Mouse (Mus musculus) adrenal gland (tissue): ENCODE measurements at regions not wholly inside any gene's neighbourhood (a gene's known extent, or its start where the extent isn't known, plus 50 kb on each side); places are given as distances from the start of the nearest gene placed in this dataset.
"Not testable (repeated sequence)": the region's sequence is repeated elsewhere in the genome, so short reads cannot be mapped to it uniquely, and the experiment has no call there.

ENCODE experiments used
- intact Hi-C: fragments of 180-260 bp; cut with DNase I; formaldehyde crosslinking; loops from one replicate; pipeline ENCODE4 v1.15.1; 2025

DNA sequence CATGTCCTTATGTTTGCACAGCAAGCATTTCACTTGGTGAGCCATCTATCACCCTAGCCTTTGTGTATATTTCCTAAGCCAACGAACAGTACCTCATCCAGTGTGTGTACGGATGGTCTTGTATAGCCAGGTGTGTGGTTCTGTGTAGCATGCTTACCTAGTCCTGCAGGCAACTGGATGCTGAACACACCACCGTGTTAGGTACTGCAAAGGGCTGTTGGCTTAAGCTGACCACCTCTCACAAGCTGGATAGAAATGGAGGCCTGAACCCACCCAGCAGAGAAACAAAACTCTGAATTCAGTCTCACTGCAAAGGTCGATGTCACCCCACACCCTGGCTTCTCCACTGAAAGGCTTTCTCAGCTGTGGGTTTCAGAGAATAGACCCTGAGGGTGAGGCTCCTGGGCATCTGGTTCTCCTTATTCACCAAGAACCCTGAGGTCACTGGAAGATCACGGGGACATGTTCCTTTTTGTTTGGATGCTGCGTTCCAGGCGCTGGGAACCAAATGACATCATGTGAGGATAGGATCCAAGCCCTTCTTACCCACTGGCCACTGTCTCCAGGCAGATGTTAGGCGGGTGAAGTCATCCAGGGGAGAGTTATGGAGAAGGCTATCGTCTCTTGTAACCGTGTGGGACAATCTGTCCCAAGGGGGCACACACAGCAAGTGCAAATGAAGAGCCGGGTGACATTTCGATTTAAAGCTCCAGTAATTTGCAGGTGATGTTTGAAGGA lies 161.8 kb downstream of the Tomm20 start:
- intact Hi-C loops: no loop called here

DNA sequence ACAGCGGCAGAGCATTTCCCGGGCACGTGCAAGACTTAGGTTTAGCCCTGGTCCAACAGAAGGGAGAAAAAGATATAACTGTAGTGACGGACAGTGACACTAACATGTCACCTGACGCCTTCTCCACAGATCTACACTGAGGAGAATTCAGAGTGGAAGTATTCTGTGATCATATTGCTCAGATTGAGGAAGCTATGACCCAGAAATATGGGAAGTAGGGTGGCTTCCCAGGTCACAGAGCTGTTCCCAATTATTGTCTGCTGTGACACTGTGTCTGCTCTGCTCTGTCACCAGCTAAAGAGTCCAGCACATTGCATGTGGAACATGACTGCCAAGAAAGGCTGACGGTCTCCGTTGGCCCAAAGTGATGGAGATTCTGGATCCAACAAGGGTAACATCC lies 167.0 kb downstream of the Tomm20 start:
- intact Hi-C loops: no loop called here

DNA sequence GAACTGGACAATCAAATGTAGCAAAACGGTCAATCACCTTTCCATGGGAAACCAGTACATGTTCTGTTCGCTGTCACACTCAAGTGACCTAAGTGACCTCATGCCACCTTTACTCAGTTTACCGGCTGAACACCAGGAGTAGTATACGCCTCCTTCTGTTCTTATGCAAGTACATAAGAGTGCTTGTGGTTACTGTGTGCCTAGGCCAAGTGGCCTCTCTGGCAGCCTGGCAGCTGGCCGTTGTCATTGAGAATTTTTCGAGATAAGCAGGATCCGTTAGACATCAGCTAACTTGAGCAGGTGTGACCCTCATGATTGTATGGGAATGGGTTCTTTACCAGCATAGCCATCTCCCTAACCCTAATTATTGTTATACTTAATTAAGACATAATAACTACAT lies 167.5 kb downstream of the Tomm20 start:
- intact Hi-C loops: no loop called here

DNA sequence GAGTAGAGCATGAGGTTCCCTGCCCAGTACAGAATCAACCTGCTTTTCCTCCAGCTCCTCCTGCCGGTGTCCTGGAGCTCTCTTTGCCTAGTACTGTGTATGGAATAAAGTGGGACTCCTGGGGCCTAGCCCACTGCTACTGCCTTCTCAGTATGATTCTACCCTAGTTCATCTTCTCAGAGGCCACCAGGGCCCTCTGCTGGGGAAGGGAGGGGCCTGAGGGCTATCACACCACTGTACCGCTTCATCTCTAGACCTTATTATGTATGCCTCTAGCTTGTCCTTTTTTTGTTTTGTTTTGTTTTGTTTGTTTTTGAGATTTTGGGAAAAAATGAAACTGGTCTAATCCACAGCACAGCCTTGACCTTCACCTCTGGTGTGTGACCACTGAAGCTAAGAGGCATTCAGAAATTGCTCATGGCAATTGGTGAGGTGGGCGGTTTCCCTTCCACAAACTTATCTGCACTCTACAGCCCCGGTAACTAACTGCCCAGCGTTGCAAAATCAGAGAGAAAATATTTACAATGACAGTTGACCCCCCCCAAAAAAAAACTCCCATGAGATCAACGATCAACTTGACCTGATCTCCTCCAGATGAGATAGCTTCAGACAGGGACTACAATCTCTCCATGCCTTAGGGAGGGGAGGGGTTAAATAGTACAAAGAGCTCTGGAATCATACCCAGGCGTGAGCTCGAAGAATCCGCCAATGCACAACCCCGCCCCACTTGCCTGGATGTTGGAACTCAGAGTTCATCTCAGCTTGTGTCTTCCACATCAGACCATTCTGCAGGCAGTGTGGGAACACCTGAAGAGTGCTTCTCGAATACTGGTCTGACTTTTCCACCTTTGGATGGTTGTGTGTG lies 168.8 kb downstream of the Tomm20 start:
- intact Hi-C loops: no loop called here

DNA sequence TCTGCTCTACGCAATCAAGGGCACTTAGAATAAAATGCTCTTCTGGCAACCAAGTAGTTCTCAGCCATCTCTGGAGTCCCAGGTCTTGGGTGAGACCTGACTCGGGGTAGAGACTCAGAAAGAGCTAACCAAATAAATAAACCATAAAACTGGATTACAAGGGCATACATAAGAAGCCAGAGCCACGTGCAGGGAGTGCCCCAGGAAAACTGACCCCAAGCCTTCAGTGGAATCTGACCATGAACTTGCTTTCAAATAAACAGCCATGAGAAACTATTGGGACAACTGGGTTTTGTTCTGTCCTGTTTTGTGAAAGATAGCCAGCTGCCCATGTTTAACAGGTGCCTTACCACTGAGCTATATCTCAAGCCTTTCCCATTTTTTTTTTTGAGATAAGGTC lies 170.3 kb downstream of the Tomm20 start:
- intact Hi-C loops: no loop called here

DNA sequence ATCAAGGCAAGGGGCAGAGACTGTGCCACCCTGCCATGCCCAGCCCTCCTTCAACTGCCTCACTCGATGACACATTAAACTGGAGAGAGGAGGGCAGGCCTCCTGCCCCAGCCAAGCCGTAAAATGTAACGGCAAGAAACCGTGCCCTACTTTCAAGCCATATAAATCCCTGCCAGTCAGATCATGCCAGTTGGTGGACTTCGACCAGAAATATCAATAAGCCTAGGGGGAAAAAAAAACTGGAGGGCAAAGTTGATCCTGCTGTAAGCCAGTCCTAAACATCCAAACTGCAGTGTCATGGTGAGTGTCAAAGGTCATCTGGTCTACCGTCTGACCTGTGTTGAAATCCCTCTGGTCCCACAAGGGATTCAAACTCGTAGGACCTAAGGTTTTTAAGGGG lies 170.8 kb downstream of the Tomm20 start:
- intact Hi-C loops: no loop called here

DNA sequence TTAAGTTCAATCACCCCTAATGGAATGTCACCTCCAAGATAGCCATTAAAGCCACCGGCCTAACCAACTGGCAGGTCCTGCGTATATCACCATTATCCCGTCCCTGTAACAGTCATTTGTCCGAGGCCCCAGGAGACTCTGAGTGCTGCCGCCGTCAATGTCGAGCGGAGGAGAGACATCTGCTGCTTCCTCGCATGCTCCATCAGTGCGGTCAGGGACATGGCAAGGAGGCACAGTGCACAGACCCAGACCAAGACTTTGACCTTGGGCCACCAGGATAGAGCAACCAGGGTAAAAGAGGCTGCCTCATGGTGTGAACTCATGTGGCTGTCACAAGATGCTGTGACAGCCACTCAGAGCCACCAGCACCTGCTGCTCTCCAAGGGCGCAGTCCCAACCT lies 172.9 kb downstream of the Tomm20 start:
- intact Hi-C loops: no loop called here

DNA sequence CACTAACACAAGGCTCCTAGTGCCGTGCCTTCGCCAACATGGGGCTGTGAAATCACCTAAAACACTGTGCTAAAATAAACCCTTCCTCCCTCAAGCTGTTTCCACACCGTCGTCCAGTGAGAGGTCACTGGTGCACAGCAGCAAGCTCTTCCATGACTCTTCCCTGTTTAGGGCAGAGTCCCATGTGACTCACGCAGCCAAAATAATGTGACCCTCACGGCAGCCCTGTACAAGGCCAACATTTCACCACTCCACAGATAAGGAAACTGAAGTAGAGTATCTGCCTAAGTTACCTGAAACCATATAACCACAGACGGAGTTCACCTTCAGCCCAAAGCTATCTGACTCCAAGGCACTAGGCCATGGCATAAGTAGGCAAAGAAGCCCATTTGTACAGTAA lies 173.4 kb downstream of the Tomm20 start:
- intact Hi-C loops: no loop called here

DNA sequence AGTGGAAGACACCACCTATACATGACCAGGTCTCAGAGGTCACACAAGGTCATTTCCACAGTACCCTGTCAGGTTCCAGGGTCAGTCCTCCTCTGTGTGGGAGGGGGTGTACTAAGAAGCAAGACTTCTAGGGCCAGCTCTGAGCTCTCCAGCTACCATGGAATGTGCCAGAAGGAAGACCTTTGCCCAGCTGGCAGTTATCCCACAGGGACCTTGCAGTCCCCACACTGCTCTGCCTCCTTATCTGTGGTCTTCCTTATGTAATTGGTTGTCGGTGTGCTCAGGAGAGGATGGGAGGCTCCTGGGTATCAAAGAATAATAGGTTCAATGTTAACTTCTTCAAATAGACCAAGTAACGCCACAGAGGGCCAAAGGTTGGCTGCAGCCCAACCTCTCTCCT lies 175.3 kb downstream of the Tomm20 start:
- intact Hi-C loops: not testable (repeated sequence)

DNA sequence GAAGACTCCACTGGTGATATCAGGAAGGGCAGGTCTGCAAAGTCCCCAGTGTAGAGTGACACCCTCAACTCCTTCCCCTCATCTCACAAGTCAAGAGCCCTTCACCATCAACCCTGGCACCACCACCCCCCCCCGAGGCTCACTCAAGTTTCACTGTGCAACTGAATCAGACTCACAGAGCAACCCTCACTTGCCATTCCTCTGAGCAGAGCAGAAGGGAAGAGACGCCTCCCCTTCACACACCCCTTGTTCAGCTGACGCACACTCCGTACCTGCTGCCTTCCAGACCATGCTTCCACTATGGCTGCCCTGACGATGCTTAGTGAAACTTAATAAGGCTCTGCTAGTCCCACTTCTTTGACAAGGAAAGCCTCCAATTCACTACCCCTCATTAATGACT lies 174.4 kb upstream of the Irf2bp2 start:
- intact Hi-C loops: no loop called here

DNA sequence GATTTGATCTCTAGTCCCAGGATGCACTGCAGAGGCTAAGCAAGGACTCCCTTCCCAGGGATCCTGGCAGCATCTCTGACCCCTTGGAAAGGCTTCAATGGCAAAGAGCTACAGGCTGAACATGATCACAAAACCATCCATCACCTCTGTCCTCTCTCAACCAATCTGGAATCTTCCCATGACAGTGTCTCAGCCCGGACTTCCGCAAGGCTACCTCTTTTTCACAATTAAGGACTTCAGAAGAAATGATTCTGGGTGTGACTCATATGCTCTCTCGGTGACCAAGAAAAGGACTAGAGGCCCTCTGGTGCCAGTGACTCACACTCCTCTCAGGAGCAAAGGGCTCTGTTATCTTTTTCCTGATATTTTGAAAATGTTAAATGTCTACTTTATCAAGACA lies 173.6 kb upstream of the Irf2bp2 start:
- intact Hi-C loops: no loop called here

DNA sequence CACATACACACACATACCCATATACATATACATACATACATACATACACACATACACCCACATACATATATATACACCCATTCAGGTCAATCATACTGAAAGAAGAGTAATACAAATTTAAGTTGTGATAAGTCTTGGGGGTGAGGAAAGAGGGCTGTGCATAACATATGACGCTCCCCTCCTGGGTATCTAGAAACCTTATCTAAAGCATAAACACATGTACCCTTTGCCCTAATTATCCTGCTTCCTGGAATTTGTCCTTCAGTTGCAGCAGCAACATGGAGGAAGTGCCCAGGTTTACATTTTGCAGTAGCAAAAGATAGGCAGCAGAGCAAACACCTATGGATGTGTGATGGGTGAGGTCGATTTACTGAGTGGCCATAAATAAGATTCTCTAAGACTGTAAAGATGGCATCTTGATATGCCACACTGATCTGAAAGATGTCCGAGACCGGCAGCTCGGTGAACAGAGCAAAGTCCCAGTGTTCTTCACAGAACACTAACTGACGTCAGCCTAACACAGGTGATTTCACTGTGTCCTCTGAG lies 172.0 kb upstream of the Irf2bp2 start:
- intact Hi-C loops: no loop called here

DNA sequence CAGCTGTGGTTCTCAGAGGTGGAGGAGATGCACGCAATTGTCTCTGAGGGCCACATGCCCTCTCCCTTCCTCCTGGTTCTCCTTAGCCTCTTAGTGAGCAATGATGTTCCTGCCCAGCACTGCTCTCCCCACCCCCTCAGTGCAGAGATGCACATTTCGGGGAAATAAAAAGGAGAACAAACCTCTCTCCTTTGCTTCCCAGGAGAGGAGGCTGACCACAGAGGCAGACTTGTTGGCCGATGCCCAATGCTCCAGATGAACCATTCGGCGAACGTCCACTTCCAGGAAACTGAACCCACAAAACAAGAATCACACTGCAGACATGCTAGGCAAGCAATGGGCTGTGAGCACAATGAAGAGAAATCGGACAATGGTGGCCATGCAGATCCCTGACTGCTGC lies 169.8 kb upstream of the Irf2bp2 start:
- intact Hi-C loops: no loop called here

DNA sequence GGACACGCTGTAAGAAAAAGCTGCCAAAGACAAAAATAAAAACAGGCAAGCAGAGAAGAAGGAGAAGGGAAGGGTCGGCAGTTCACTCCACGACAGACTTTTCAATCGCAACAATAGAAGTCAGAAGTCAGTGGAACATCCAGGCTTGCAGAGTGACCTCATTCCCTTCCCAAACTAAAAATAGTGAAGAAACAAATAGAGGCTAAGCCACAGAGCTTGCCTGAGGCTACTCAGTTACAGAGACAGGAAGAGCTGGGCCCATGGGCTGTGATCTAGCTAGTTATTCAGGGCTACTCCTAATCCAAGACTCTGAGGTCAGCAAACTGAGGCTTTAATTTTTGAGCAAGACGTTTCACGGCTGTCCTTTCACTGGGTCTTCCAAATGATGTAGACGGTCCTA lies 165.9 kb upstream of the Irf2bp2 start:
- intact Hi-C loops: no loop called here

DNA sequence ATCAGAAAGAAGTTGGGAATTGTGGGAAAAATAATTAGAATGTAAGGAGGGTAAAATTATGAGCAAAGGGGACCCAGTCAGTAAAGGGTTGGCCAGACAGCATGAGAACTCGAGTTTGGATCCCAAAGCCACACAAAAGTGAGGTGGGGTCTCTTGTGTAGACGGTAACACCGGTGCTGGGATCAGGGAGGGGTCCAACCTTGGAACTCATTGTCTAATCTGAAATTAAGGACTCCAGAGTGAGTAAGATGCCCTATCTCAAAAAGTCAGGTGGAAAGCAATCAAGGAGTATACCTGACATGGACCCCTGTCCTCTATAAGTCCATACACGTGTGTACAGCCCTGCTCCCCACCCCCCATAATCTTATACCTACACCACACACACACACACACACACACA lies 165.2 kb upstream of the Irf2bp2 start:
- intact Hi-C loops: no loop called here

DNA sequence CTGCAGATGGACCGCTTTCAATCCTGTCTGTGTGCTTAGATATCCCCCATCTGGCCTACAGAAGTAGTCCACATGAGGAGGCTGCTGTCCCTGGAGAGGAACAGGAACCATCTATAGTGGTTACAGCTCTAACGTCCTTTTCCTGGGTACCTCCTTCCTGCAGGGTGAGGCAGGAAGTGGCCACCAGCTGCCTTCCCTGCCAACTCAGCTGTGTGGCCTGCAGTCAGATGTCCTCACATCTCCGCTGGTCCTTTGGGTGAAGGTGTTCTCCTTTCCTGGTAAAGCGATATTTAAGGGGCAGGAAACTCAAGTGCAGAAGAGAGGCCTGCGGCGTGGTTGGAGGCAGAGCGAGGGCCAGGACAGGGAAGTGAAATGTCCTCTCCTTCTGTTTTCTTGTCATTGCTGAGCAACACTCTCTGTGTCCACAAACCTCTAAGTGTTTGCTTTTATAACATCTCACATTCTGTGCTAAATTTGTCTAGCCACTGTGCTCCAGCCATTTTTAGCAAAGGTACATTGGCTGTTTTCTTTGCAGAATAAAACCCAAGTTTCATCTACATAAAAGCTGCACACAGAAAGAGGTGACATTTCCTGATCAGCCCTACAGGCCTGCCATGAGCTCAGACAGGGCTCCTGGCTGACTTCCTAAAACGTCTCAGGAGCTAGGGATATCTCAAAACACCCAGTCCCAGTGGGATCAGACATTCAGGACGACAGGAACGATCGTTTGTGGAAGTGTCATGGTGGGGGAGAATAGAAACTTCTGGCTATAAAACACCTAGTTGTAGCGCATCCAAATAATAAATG lies 164.4 kb upstream of the Irf2bp2 start:
- intact Hi-C loops: no loop called here

DNA sequence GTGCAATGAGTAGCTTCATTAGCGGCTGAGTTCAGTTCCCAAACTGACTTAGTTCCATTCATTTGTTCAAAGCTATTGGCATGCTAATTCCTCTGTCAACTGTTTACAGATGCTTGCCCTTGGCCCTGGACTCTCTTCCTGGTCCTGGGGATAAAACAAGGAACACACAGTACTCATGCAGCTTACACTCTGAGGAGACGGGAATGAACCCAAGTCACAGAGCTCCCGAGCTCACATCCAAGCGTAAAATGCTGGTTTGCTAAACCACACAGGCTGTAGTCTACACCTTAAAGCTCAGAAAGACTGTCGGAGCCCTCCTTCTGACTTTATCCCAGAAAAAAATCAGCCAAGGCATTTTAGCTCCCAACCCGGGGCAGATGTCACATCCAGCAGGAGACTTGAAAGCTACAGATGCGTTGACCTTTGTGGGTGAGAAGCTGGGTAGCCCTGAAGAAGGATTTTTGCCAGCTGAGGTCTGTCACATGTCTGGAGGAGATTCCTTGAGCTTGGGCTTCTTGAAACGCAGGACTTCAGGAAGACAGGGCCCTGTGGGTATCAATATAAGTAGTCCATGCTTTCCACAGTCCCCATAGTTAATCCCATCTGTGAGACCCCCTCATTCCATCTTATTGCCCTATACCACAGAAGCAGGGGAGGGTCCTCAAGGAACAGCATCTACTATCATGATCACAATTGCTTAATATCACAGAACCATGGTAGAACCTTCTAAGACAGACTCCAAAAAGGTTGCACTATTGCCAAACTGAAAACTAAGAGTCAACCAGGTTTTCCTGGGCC lies 162.7 kb upstream of the Irf2bp2 start:
- intact Hi-C loops: no loop called here

DNA sequence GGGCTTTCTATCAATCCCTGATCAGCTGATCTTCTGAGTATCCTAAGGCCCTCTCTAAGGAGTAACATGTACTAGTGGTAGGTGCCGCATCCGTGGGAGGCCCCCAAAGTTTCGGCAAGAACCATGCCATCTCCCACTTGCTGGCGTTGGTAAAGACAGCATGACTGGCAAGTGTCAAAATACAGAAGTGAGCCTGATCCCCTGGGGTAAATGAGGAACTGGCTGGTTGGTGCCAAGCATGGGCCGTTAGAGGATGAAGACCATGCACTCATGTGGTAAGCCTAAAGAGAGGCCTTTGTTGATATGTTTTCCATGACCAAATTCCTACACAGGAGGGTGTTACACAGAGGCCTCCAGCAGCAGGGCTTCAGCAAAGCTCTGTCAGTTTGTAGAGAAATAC lies 161.9 kb upstream of the Irf2bp2 start:
- intact Hi-C loops: no loop called here

DNA sequence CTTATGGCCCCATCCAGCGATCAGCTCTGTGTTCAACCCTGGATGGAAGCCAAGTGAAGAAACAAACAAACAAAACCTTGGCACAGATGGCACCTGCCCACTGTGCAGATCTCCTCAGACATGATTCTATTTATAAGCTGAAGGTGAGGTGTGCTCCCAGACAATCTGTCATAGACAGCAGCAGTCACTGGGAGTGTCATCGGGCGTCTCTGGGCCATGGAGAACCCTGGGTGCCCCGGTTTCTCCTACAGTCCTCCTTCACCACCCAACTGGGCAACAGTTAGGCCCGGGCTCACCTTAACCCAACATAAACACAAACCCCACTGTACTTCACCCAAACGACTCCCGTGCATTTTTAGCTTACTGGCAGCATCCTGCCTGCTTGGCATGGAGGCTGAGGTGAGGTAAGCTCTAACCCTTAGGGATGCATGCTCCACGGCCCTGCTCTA lies 160.6 kb upstream of the Irf2bp2 start:
- intact Hi-C loops: no loop called here

DNA sequence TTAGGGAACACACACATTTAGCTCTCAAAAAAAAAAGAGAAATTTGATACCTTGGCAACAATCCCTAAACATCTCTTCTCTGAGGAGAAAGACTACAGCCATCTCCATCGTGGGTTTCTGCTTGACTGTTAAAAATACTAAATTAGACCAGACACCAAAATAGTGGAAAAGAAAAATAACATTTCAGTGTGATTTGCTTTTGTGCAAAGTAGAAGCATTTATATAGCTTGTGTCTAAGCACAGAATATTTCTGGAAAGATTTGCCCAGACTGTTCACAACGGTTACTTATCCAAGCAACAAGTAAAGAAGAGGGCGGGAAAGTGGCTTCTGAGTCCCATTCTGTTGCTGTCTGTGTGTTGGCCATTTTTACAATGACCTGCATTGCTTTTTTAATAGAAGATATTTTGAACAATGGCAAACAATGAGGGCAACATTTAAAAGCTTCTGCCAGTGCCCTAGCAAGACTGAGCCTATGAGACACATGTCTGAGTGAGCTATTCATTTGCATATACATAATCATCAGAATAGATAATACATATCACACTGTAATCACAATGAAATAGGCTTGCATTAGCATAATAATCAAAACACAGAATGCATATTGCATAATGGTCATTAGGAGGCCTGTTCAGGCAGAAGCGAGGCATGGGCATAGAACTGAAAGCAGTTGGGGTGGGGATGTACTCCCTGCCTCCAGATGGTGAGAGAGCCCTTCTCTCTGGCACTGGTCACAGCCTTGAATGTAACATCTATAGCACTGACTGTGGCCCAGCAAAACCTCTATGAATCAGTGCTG lies 159.5 kb upstream of the Irf2bp2 start:
- intact Hi-C loops: no loop called here
